Mouse (Mus musculus) retina, postnatal 1 day (tissue): ENCODE measurements at regions not wholly inside any gene's neighbourhood (a gene's known extent, or its start where the extent isn't known, plus 50 kb on each side); places are given as distances from the start of the nearest gene placed in this dataset.

ENCODE experiments used
- DNase-seq: peaks from one replicate; pipeline ENCODE4 v3.0.0-alpha.2; 2012

- peak; percentile 59 for DNase-seq
These were observed 144.1 kb downstream of the Klf7 start for GRCm38 (mm10) chr1:63977956-63978355.

DNA sequence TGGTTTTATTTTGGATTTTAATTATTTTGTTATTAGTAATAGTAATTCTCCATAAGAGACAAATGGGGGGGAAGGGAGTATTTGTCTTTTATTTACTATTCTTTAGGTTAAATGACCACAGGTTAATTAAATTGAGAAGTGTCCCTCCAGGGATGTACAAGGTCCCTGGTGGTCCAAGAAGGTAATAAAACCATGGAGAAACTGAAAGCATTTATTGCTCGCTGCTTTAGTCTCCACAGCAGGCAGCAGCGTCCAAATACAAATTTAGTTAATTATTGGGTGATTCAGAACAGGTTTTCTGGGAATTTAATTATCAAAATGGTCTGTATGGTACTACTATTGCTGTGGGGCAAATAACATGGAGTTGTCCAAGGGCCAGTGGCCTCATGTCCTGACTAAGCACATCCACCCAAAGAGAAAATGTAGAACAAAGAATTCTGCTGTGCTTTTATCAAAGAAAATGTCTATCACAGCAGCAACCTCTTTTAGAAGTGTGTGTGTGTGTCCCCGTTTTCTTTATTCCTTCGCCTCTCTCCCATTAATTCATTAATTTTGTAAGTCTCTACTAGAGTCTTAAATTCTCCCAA lies 144.7 kb downstream of the Klf7 start:
- DNase-seq: no peak

DNA sequence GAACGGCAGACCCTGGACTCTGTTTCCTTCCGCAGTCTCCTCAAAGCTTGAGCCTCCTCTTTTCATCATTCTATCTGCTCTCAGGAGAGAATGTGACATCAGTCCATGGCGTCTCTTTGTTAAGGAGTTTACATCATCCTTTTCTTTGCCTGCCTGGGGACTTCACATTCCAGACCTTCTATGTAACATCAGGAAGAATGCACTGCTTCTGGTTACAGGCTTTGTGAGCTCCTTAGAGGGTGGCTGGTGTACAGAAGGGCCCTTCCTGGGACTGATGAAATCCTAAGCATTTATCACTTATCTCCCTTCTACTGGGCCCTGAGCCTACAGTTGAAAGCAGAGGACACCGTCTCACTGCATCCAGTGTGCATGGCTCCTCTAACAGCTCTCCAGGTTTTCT lies 145.2 kb downstream of the Klf7 start:
- DNase-seq: no peak

DNA sequence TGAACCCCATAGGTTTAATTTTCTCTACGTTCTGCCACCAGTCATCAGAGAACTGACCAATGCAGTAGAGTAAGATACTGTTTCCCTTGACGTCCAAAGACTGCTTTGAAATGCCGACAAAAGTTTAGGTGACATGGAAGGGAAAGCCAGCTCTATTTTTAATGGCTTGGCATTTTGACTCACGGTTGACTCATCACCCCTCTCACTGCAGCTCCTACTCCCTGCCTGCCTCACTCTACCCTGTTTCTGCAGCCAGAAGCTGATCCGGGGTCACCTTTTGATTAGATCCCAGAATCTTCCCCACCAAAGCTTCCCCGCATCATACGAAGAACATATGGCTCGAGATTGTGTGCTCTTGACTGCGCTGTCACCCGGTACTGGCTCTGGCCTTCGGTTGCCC lies 154.2 kb downstream of the Klf7 start:
- no peak for DNase-seq

DNA sequence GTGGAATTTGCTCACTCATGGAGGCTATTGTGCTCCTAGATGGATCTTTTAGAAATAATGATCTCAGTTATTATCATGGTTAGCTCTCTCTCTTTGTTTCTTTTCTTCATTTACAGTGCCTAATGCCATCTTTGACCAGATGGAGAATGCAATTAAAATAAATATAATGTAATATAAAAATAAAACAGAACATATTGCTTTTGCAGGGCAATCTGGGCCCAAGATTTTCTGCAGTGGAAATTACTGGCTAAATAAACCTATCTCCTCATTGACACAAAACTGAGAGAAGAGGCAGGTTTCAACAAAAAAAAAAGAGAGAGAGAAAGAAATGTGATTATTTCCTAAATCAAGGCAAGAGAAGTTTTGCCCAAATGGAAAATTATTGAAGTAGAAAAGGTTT lies 156.6 kb downstream of the Klf7 start:
- no peak for DNase-seq

GRCm38 (mm10) chr1:63964519-63964918 lies 157.6 kb downstream of the Klf7 start:
- DNase-seq: no peak

DNA sequence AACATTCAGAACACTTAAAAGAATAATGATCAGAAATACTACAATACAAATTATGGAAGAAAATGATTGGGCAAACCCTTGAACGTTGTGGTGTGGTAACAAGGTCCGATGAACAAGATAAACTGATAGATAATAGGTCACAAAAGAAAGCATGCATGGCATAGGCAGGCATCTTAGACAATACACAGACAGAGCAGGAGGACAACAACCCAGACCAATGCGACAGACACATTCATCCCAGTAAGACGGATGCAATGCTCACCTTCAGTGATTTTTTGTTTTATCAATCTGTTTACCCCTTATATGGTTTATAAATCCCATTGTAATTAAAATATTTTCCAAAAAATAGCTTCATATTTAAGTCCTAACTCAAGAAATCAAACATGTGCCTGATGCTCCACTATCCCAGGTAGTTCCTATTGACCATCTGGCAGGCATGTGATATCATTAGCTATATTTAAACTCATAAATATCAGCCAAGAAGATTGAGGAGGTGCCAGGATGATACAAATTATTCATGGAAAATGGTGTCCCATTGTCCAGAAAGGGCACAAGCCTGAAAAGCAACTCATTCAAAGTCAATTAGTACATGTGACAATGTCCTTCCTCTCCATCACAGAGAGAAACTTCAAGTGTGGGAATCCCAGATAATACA lies 166.3 kb downstream of the Klf7 start:
- no peak for DNase-seq

DNA sequence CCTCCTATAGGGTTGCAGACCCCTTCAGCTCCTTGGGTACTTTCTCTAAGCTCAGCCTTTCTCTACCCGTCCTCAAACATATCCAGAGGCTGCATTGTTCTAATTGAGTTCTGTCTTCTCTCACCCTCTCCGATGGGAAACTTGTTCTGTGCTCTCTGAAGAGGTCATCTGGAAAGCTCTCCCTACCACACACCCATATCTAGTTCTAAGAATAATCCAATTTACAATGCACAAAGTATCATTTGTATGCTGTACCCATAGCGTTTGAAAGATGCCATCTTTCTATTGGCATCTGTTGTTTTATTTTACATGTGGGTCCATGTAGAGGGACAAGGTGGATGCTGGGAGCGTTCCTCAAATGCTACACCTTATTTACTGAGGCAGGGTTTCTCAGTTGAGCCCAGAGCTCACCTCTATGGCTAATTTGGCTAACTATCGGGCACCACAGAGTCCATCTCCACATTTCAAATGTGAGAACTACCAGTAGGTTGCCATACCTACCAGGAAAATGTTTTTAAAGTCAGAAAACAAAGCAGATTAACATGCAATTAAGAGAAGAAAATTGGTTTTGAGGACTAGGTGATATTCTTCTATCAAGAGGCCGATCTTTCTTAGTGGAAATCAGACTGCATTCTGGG lies 167.1 kb downstream of the Klf7 start:
- no peak for DNase-seq

DNA sequence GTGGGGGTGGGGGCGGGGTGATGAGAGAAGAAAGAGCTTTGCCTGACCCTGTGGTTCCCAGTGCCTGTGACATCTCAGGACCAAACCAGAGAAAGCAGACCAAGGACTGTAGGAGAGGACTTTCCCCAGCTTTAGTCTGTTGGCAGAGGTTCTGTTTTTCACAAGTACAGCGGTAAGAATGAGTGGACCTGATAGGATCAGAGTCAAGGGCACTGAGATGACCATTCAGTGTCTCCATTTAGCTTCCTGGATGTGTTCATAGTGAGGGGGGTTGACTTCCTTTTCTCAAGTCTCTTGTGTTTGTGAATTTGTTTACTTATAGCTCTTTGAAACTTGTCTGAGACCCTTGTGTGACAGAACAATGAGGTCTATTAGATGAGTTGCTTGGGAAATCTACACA lies 167.9 kb downstream of the Klf7 start:
- no peak for DNase-seq

GRCm38 (mm10) chr1:63953229-63953883 lies 168.7 kb downstream of the Klf7 start:
- peak; percentile 39 for DNase-seq

- no peak for DNase-seq
These were observed 170.4 kb downstream of the Klf7 start for GRCm38 (mm10) chr1:63951663-63952062.

DNA sequence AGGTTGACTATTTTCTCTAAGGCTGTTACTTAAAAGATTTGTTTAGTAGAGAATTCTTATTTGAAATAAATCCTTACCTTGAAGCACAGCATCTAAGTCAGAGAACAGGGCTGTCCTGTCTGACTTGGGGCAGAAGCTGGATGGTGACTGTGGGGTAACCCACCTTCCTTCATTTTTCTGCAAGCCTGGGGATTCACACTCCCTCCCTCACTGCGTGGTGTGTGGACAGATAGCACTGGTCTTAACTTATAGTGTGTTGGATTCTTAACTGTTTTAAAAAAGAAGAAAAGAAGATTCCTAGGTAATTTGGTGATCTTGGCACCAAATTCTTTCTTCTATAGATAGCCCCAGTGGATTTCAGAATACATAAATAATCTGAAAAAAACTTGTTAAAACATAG lies 174.8 kb downstream of the Klf7 start:
- no peak for DNase-seq

GRCm38 (mm10) chr1:63946834-63947233 lies 175.2 kb downstream of the Klf7 start:
- DNase-seq: no peak

GRCm38 (mm10) chr1:63944786-63945185 lies 175.7 kb upstream of the 4933402D24Rik start:
- DNase-seq: no peak

DNA sequence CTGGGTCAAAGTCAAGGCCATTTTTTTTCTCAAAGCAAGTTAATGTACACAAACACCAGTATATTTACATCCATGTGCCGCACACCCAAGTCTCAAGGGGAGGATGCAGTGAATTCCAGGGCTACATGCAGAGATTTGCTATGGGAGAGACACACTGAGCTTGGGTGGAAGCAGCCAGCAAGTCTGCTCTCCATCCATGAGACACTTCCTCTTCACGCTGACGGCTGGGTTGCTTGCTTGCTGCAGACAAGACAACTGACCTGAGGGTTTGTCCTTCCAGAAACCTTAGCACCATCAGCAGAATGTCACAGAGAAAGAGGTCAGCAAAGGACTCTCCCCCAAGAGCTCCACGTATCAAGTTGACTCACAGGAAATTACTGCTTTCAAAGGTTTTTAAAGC lies 169.3 kb upstream of the 4933402D24Rik start:
- DNase-seq: no peak

DNA sequence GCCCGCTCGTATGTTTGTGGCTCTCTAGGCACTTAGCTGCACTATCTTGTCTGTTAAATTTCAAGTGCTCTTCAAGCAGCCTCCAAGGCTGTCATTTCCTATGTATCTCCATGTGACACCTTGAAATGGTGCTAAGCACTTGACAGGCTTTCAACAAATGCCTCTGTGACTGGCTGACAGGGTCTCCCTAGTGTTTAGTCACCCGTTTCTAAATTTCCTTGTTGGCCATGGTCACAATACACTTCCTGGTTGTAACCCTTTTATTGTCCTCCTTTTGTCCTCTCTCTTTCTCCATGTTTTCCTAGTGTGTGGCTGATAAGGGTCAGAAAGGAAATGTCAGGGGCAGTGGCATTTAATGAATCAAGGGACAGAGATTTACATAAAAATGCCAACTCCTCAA lies 168.4 kb upstream of the 4933402D24Rik start:
- DNase-seq: peak; percentile 33

DNA sequence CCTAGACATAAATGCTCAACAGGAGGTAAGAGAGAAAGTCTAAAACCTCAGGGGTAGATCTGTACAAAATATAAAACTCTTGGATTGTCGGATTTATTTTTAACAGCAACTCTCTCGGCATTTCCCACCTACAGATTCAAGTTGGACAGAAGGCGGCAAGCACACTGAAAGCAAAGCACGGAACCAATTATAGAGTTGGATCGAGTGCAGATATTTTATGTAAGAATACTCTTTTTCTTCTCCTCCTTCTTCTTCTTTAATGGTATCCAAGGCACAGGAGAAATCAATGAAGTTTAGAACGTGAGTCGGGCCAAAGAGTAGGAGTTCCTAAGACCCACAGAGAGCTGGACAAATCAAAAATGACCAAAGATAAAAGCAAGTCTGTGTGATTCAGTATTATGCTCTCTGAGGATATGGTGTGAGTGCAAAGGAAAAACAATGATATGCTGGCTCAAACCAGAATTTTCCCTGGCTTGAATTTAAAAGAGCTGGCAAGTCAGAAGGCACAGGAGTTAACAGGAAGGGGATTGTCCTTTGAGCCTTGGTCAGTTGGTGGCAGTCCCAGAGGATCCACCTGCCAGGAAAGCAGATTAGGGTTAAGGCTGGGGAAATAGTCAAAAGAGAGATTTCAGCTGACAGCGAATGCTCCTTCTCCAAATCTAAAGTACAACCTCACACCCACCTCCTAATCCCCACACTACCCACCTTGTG lies 165.7 kb upstream of the 4933402D24Rik start:
- no peak for DNase-seq

DNA sequence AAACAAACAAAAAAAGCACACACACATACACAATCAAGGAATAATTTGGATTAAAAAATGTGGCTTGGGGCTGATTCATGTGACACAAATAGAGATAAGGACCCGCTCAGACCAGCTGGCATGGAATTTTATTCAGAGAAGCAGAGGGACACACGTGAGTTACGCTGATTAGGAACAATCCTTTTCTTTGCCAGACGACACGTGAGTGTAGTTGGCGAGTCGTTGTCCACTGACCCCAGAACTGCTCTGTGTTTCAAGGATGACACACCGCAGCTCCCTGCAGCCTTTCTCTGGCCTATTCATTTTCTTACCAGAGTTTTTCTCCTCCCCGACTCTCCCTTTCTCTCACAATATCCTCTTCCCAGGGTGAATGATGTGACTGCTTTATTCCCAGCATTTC lies 163.4 kb upstream of the 4933402D24Rik start:
- DNase-seq: peak; percentile 23

GRCm38 (mm10) chr1:63929362-63930125 lies 160.5 kb upstream of the 4933402D24Rik start:
- no peak for DNase-seq

GRCm38 (mm10) chr1:63928850-63929249 lies 159.8 kb upstream of the 4933402D24Rik start:
- DNase-seq: no peak

- DNase-seq: no peak
These were observed 159.3 kb upstream of the 4933402D24Rik start for GRCm38 (mm10) chr1:63928361-63928760.

DNA sequence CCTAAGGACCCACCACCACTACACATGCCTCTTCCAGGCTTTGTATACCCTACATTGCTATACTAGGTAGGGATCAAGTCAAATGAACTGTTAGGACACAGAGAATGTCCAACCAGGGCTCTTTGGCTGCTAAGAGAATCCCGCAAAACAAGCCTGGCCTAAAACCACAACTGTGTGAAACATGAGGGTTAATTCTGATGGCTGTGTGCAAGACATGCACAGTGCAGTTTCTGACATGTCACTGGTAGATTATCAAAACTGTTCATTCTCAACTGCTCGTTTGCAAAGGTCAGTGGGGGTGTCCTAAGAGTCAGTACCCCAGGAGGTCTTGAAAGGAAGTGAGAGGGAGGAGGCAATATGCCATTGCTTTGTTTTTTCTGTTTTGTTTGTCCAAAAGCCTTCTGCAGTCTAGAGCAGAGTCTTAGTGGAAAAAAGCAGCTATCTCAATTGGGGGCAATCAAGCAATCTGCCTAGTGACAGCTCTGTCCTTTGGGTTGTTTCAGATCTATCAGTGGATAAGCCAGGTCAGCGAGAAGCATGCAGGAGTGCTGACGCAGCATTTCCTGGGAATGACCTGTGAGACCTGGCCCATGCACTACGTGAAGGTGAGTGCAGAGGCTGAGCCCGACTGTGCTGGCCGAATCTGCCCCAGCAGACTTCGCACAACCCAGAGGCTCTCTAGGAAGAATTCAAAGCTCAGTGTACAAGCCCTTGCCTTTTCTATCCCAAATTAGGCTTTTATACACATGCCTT lies 151.3 kb upstream of the 4933402D24Rik start:
- no peak for DNase-seq
